ENCODE assay signal across 8 mouse cellular contexts in genomic region chr14:15355512-15355911, GRCm38 (mm10).
A peak's percentile ranks its signal among the peaks of the same experiment; 100 is the strongest.
DNase-seq lines count a peak whose midpoint lies in the region; ATAC-seq and TF ChIP-seq lines count a peak whose summit lies in the region.

No protein-coding gene starts in this region.

- peaks cover 12% of the 10 kb centered on the region; the same call in 1 of the 2 replicates for H3K4me1 ChIP-seq in cerebellum, adult 2 months (ENCODE audit: control insufficient read depth, insufficient read depth, low read length)
- no peaks in the 10 kb centered on the region for H3K4me1 ChIP-seq in liver, embryonic 13.5 days (replicated peaks)

- H3K36me3 ChIP-seq in liver, embryonic 13.5 days, result no peaks in the 10 kb centered on the region

- no peak for TF ChIP-seq POLR2A in cerebellum, adult 2 months (IDR thresholded peaks at IDR 0.05; ENCODE audit: borderline replicate concordance, insufficient read depth, low read length)

- TF ChIP-seq CTCF in cerebellum, adult 2 months (IDR thresholded peaks at IDR 0.05; ENCODE audit: borderline replicate concordance, insufficient read depth, low read depth, low read length), result peak; percentile 84

- 11% methylated on average over 3 of the region's 3 CpGs for WGBS in cerebellum, adult 2 months
- WGBS in liver, embryonic 13.5 days (ENCODE audit: insufficient replicate concordance), result 21% methylated on average over 3 of the region's 3 CpGs

- H3K9ac ChIP-seq in liver, embryonic 13.5 days, result no peak overlapping the region

- ATAC-seq in liver, embryonic 13.5 days (ENCODE audit: low read depth), result no peak

- no peak overlapping the region for H3K4me3 ChIP-seq in cerebellum, adult 2 months (replicated peaks; ENCODE audit: insufficient read depth, low read depth, low read length)
- H3K4me3 ChIP-seq in liver, embryonic 13.5 days (replicated peaks), result no peak overlapping the region

- DNase-seq in 416B (ENCODE audit: low read depth), result peak; percentile 47
- peak; percentile 45 for DNase-seq in Muller cell, postnatal 12 days (ENCODE audit: inconsistent ontology term)
- peak; percentile 78 to 86 for DNase-seq in cerebellum, adult 2 months
- peak; percentile 78 to 85 for DNase-seq in frontal cortex, postnatal 36 days (ENCODE audit: low spot score in 2 of 2)
- DNase-seq in kidney, postnatal 10 days, result peak; percentile 87
- peak; percentile 6 for DNase-seq in liver, embryonic 13.5 days
- DNase-seq in retina, embryonic 14.5 days (ENCODE audit: low spot score), result peak; percentile 82
- peak; percentile 81 to 86 for DNase-seq in thymus, postnatal 36 days

- no peaks in the 10 kb centered on the region for H3K9me3 ChIP-seq in liver, embryonic 13.5 days (replicated peaks)

- H3K4me2 ChIP-seq in liver, embryonic 13.5 days, result no peak overlapping the region

- no peak overlapping the region for H3K27ac ChIP-seq in cerebellum, adult 2 months (ENCODE audit: insufficient read depth, low read length)
- no peak overlapping the region for H3K27ac ChIP-seq in liver, embryonic 13.5 days

- H3K27me3 ChIP-seq in cerebellum, adult 2 months (ENCODE audit: control insufficient read depth, insufficient read depth, low read length), result no peaks in the 10 kb centered on the region
- H3K27me3 ChIP-seq in liver, embryonic 13.5 days, result no peaks in the 10 kb centered on the region

Comparison
In these comparisons a context has a peak if more than half of its experiments do, and no peak if none do; other contexts are left out.
1. DNase-seq: peak in every context shown above with its lines; median percentile 87 in kidney, postnatal 10 days; 84 in thymus, postnatal 36 days; 82 in cerebellum, adult 2 months; 82 in retina, embryonic 14.5 days; 82 in frontal cortex, postnatal 36 days; 47 in 416B; 45 in Muller cell, postnatal 12 days; 6 in liver, embryonic 13.5 days.